In the genomic region with DNA sequence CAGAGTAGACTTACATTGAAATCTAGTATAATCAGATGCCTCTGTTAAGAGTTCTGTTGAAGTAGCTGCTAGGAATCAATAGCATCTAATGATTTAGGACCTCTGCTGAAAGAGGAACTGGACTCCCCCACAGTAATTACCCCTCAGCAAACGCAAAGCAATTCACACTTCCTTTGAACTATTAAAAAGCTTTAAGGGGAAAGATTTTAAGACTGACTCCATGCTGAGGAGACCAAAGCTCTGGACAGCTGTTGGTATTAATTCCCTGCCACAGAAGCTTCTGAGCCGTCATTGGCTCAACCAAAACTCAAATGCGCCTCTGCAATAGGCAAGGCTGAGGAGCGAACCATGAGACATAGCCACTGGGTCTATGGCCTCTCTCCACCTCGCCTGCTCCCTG, we compare ENCODE assay signal across 22 mouse cellular contexts. TPM values are rescaled to one million over a fixed set of nuclear protein-coding genes. Genes with fewer than 3 reads are reported as not detected.
"Had no signal": no experiment of that assay in that cellular context is flagged by ENCODE, and none has a peak within 500 bp of the region (broad histone marks: within the 10 kb centered on the region; RNA-seq: fewer than 3 reads in every experiment).

No protein-coding gene starts in this region.

- H3K4me1 ChIP-seq: limb, embryonic 15.5 days; midbrain, embryonic 15.5 days; neural tube, embryonic 15.5 days had no signal

- H3K9me3 ChIP-seq: limb, embryonic 15.5 days; midbrain, embryonic 10.5 days; midbrain, embryonic 15.5 days; neural tube, embryonic 12.5 days; neural tube, embryonic 15.5 days had no signal

- H3K27ac ChIP-seq: layer of hippocampus, adult 2 months; limb, embryonic 12.5 days; limb, embryonic 15.5 days; liver, embryonic 14.5 days; macrophage; midbrain, embryonic 10.5 days; midbrain, embryonic 15.5 days; neural tube, embryonic 12.5 days; neural tube, embryonic 15.5 days; stomach, postnatal 0 days had no signal

- H3K4me2 ChIP-seq: limb, embryonic 12.5 days; limb, embryonic 15.5 days; liver, embryonic 11.5 days; lung, embryonic 14.5 days; midbrain, embryonic 15.5 days; neural tube, embryonic 12.5 days; neural tube, embryonic 15.5 days had no signal

- DNase-seq: kidney, adult 2 months; kidney, postnatal 10 days; layer of hippocampus, adult 9-11 months; liver, postnatal 0 days; lung, embryonic 14.5 days; retina, postnatal 1 day; right cerebral cortex, postnatal 25 days; thymus, adult 2 months; thymus, postnatal 25 days had no signal

- H3K9ac ChIP-seq: limb, embryonic 12.5 days; limb, embryonic 15.5 days; liver, embryonic 14.5 days; liver, postnatal 0 days; lung, embryonic 14.5 days; midbrain, embryonic 15.5 days; neural tube, embryonic 12.5 days; neural tube, embryonic 15.5 days had no signal

- H3K27me3 ChIP-seq: limb, embryonic 12.5 days; limb, embryonic 15.5 days; midbrain, embryonic 15.5 days; neural tube, embryonic 12.5 days; neural tube, embryonic 15.5 days had no signal

- H3K4me3 ChIP-seq: layer of hippocampus, adult 2 months; limb, embryonic 12.5 days; limb, embryonic 15.5 days; midbrain, embryonic 10.5 days; midbrain, embryonic 15.5 days; neural tube, embryonic 12.5 days; neural tube, embryonic 15.5 days had no signal

- ATAC-seq: intestine, postnatal 0 days; liver, postnatal 0 days; lung, postnatal 0 days; midbrain, embryonic 15.5 days had no signal

- H3K36me3 ChIP-seq: limb, embryonic 12.5 days; limb, embryonic 15.5 days; midbrain, embryonic 10.5 days; midbrain, embryonic 15.5 days; neural tube, embryonic 12.5 days; neural tube, embryonic 15.5 days had no signal

RNA-seq across cellular contexts. Expression of a gene that starts 45.4 kb away (rescaled TPM):
- polyA plus RNA-seq: macrophage had no signal
